8 mouse cellular contexts compared by ENCODE assay signal in genomic region chr19:5929634-5930596, GRCm38 (mm10). TPM values are rescaled to one million over a fixed set of nuclear protein-coding genes. Genes with fewer than 3 reads are reported as not detected.
DNase-seq lines count a peak whose midpoint lies in the region; ATAC-seq and TF ChIP-seq lines count a peak whose summit lies in the region.

No protein-coding gene starts in this region.

- 73% methylated on average over 14 of the region's 14 CpGs for WGBS in forebrain, embryonic 14.5 days
- WGBS in forebrain, embryonic 15.5 days: 71% methylated on average over 14 of the region's 14 CpGs
- 45% methylated on average over 14 of the region's 14 CpGs for WGBS in liver, embryonic 16.5 days (ENCODE audit: insufficient replicate concordance)

- no peak overlapping the region for H3K4me2 ChIP-seq in forebrain, embryonic 14.5 days (ENCODE audit: low read length)
- no peak overlapping the region for H3K4me2 ChIP-seq in forebrain, embryonic 15.5 days (replicated peaks)
- no peak overlapping the region for H3K4me2 ChIP-seq in liver, embryonic 16.5 days (ENCODE audit: low read depth, low read length)

- DNase-seq in forebrain, embryonic 14.5 days (ENCODE audit: low spot score): peak; percentile 47
- DNase-seq in brain, embryonic 14.5 days (ENCODE audit: low read depth): peak; percentile 65
- peak; percentile 27 for DNase-seq in induced T-regulatory cell, adult 2 months (ENCODE audit: low read depth)
- no peak for DNase-seq in thymus, postnatal 14 days
- DNase-seq in cerebellum, adult 9-10 months: no peak
- DNase-seq in thymus, postnatal 0 days (ENCODE audit: low spot score): no peak

- ATAC-seq in forebrain, embryonic 14.5 days: no peak
- ATAC-seq in forebrain, embryonic 15.5 days (replicated peaks): no peak
- ATAC-seq in liver, embryonic 16.5 days (ENCODE audit: low read depth): peak; percentile 47; the same call in 1 of the 2 replicates

- H3K36me3 ChIP-seq in forebrain, embryonic 14.5 days (ENCODE audit: control insufficient read depth, insufficient read depth, low read length): no peaks in the 10 kb centered on the region
- H3K36me3 ChIP-seq in forebrain, embryonic 15.5 days: no peaks in the 10 kb centered on the region
- H3K36me3 ChIP-seq in liver, embryonic 16.5 days (ENCODE audit: control insufficient read depth, insufficient read depth): no peaks in the 10 kb centered on the region

- H3K4me3 ChIP-seq in forebrain, embryonic 14.5 days (ENCODE audit: low read depth, low read length): no peak overlapping the region
- no peak overlapping the region for H3K4me3 ChIP-seq in forebrain, embryonic 15.5 days
- no peak overlapping the region for H3K4me3 ChIP-seq in liver, embryonic 16.5 days (ENCODE audit: low read depth, low read length)

- 0 out of 2 replicates have a peak, but pooled peaks cover 1% of the 10 kb centered on the region for H3K4me1 ChIP-seq in forebrain, embryonic 14.5 days (ENCODE audit: control insufficient read depth, insufficient read depth, low read length)
- H3K4me1 ChIP-seq in forebrain, embryonic 15.5 days: peaks cover 16% of the 10 kb centered on the region
- H3K4me1 ChIP-seq in liver, embryonic 16.5 days (ENCODE audit: control insufficient read depth, low read depth, low read length): peaks cover 9% of the 10 kb centered on the region

- TF ChIP-seq POLR2A in brain, embryonic 14.5 days (IDR thresholded peaks at IDR 0.05; ENCODE audit: borderline replicate concordance, extremely low read depth, insufficient read depth, insufficient read length, poor library complexity, severe bottlenecking): no peak

- 0 out of 2 replicates have a peak, but pooled peaks cover 2% of the 10 kb centered on the region for H3K27me3 ChIP-seq in forebrain, embryonic 14.5 days (replicated peaks; ENCODE audit: control insufficient read depth, insufficient read depth, low read length)
- no peaks in the 10 kb centered on the region for H3K27me3 ChIP-seq in forebrain, embryonic 15.5 days
- H3K27me3 ChIP-seq in liver, embryonic 16.5 days (ENCODE audit: control insufficient read depth, insufficient read depth, low read depth, low read length): peaks cover 12% of the 10 kb centered on the region

- TF ChIP-seq CTCF in brain, embryonic 14.5 days (IDR thresholded peaks at IDR 0.05; ENCODE audit: borderline replicate concordance, extremely low read depth, insufficient read depth, insufficient read length): no peak

- H3K27ac ChIP-seq in forebrain, embryonic 14.5 days (ENCODE audit: low read depth, low read length): no peak overlapping the region
- no peak overlapping the region for H3K27ac ChIP-seq in forebrain, embryonic 15.5 days (replicated peaks)
- H3K27ac ChIP-seq in liver, embryonic 16.5 days (ENCODE audit: low read length): peak overlapping the region; percentile 24; the same call in 1 of the 2 replicates

- no peaks in the 10 kb centered on the region for H3K9me3 ChIP-seq in forebrain, embryonic 14.5 days (replicated peaks; ENCODE audit: control insufficient read depth, low read length)
- H3K9me3 ChIP-seq in forebrain, embryonic 15.5 days: no peaks in the 10 kb centered on the region
- no peaks in the 10 kb centered on the region for H3K9me3 ChIP-seq in liver, embryonic 16.5 days (replicated peaks; ENCODE audit: control insufficient read depth, low read length)

- no peak overlapping the region for H3K9ac ChIP-seq in forebrain, embryonic 14.5 days (ENCODE audit: low read length)
- no peak overlapping the region for H3K9ac ChIP-seq in forebrain, embryonic 15.5 days (replicated peaks)
- no peak overlapping the region for H3K9ac ChIP-seq in liver, embryonic 16.5 days (ENCODE audit: low read depth, low read length)

RNA-seq across cellular contexts. Expression of gene Cdc42ep2, which starts 5.3 kb away (rescaled TPM):
- 7.9 and 9.6 TPM in 2 replicates for polyA plus RNA-seq in forebrain, embryonic 14.5 days (2014; fragmentation: Nextera tagmentation; extraction: Ambion mirVana)
- 9.1 and 10.1 TPM in 2 replicates for polyA plus RNA-seq in forebrain, embryonic 15.5 days (2015; fragmentation: Nextera tagmentation; extraction: Ambion mirVana)
- polyA plus RNA-seq in brain, embryonic 14.5 days (2012; rRNA removed): 11.7 and 13.7 TPM in 2 replicates
- polyA plus RNA-seq in liver, embryonic 16.5 days (2015; fragmentation: Nextera tagmentation; extraction: Ambion mirVana): 2.9 and 3.6 TPM in 2 replicates
- polyA plus RNA-seq in thymus, postnatal 0 days (2015; fragmentation: Nextera tagmentation; extraction: Ambion mirVana): 5.2 and 6.7 TPM in 2 replicates

RNA-seq across cellular contexts. Expression of gene Dpf2, which starts 17.1 kb away (rescaled TPM):
- 127 and 136 TPM in 2 replicates for polyA plus RNA-seq in forebrain, embryonic 14.5 days (2014; fragmentation: Nextera tagmentation; extraction: Ambion mirVana)
- polyA plus RNA-seq in forebrain, embryonic 15.5 days (2015; fragmentation: Nextera tagmentation; extraction: Ambion mirVana): 120 and 137 TPM in 2 replicates
- polyA plus RNA-seq in brain, embryonic 14.5 days (2012; rRNA removed): 180 and 231 TPM in 2 replicates
- 48.4 and 52.8 TPM in 2 replicates for polyA plus RNA-seq in liver, embryonic 16.5 days (2015; fragmentation: Nextera tagmentation; extraction: Ambion mirVana)
- 104 and 116 TPM in 2 replicates for polyA plus RNA-seq in thymus, postnatal 0 days (2015; fragmentation: Nextera tagmentation; extraction: Ambion mirVana)

RNA-seq across cellular contexts. Expression of gene Pola2, which starts 34.1 kb away (rescaled TPM):
- polyA plus RNA-seq in forebrain, embryonic 14.5 days (2014; fragmentation: Nextera tagmentation; extraction: Ambion mirVana): 35.5 and 41.1 TPM in 2 replicates
- 35.5 and 36.2 TPM in 2 replicates for polyA plus RNA-seq in forebrain, embryonic 15.5 days (2015; fragmentation: Nextera tagmentation; extraction: Ambion mirVana)
- 33.8 and 56.9 TPM in 2 replicates for polyA plus RNA-seq in brain, embryonic 14.5 days (2012; rRNA removed)
- 47.2 and 48.6 TPM in 2 replicates for polyA plus RNA-seq in liver, embryonic 16.5 days (2015; fragmentation: Nextera tagmentation; extraction: Ambion mirVana)
- 61.4 and 71.4 TPM in 2 replicates for polyA plus RNA-seq in thymus, postnatal 0 days (2015; fragmentation: Nextera tagmentation; extraction: Ambion mirVana)

RNA-seq across cellular contexts. Expression of gene Tigd3, which starts 36.0 kb away (rescaled TPM):
- 7.0 and 7.1 TPM in 2 replicates for polyA plus RNA-seq in forebrain, embryonic 14.5 days (2014; fragmentation: Nextera tagmentation; extraction: Ambion mirVana)
- polyA plus RNA-seq in forebrain, embryonic 15.5 days (2015; fragmentation: Nextera tagmentation; extraction: Ambion mirVana): 12.9 and 14.3 TPM in 2 replicates
- polyA plus RNA-seq in brain, embryonic 14.5 days (2012; rRNA removed): 15.2 and 15.5 TPM in 2 replicates
- 2.3 and 2.6 TPM in 2 replicates for polyA plus RNA-seq in liver, embryonic 16.5 days (2015; fragmentation: Nextera tagmentation; extraction: Ambion mirVana)
- polyA plus RNA-seq in thymus, postnatal 0 days (2015; fragmentation: Nextera tagmentation; extraction: Ambion mirVana): 3.3 and 4.1 TPM in 2 replicates

RNA-seq across cellular contexts. Expression of gene Slc25a45, which starts 52.3 kb away (rescaled TPM):
- polyA plus RNA-seq in forebrain, embryonic 14.5 days (2014; fragmentation: Nextera tagmentation; extraction: Ambion mirVana): 1.7 TPM in 2 replicates
- polyA plus RNA-seq in forebrain, embryonic 15.5 days (2015; fragmentation: Nextera tagmentation; extraction: Ambion mirVana): 1.2 and 1.7 TPM in 2 replicates
- polyA plus RNA-seq in brain, embryonic 14.5 days (2012; rRNA removed): 2.6 and 3.5 TPM in 2 replicates
- polyA plus RNA-seq in liver, embryonic 16.5 days (2015; fragmentation: Nextera tagmentation; extraction: Ambion mirVana): 6.3 and 6.9 TPM in 2 replicates
- 11.4 and 14.6 TPM in 2 replicates for polyA plus RNA-seq in thymus, postnatal 0 days (2015; fragmentation: Nextera tagmentation; extraction: Ambion mirVana)

Comparison
In these comparisons a context has a peak if more than half of its experiments do, and no peak if none do; other contexts are left out.
1. DNase-seq: peak in forebrain, embryonic 14.5 days (single experiment), brain, embryonic 14.5 days (single experiment) and induced T-regulatory cell, adult 2 months (single experiment); none in thymus, postnatal 14 days (single experiment), cerebellum, adult 9-10 months (single experiment) and thymus, postnatal 0 days (single experiment).